Mouse (Mus musculus): ENCODE measurements around the gene 2310030G06Rik.

Gene 2310030G06Rik

DNA sequence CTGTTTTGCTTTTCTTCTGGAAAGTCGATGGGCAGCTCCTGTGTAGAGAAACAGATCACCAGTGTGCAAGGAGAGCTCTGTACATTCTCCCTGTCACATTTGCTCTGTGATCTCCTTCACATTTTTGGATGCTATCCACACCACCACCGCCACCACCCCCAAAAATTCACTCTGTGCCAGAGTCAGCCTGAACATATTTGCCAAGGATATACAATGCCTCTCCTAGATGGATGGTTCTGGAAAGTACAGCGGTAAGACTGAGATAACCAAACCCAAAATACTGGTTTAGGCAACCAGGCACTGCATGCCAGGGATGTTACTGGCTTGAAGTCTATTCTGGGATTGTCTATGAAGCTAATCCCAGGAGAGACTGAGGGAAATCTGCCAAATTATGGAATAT lies 4.1 kb downstream of the 2310030G06Rik start:
- DNase-seq: no peak

DNA sequence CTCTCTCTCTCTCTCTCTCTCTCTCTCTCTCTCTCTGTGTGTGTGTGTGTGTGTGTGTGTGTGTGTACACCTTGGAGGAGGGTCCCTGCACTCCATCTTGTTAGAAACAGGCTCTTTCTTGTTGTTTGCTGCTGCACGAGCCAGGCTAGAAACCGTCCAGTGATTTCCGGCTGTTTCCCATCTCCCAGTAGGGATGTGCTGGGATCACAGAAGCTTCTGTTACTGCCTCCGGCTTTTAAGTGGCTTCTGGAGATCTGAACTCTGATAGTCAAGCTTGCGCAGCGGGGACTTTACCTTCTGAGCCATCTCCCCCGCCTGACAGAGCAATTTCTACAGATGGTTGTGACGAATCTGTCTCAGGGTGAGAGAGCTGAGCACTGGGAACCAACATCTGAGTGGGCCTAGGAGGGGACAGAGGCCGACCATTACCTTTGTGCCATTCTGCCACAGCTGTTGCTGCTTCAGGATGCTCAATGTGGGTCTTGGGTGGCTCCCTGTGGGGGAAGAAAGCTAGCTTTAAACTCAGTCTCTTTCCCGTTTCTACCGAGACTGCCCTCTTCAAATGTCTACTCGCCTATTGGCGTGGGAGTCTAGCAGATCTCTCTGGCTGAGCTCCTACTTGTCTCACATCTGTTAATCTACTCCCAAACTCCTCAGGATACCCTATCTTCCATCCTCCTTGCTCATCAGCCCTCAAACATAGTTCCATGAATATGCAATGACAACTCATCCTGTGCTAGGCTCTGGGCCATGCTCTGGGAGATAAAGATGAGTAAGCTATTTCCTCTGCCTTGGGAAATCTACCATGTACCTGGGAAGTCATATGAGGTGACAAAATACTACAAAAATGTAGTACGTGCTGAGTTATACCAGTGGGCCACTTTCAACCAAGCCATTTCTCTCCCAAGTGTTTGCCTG lies 5.2 kb downstream of the 2310030G06Rik start:
- no peak for DNase-seq

DNA sequence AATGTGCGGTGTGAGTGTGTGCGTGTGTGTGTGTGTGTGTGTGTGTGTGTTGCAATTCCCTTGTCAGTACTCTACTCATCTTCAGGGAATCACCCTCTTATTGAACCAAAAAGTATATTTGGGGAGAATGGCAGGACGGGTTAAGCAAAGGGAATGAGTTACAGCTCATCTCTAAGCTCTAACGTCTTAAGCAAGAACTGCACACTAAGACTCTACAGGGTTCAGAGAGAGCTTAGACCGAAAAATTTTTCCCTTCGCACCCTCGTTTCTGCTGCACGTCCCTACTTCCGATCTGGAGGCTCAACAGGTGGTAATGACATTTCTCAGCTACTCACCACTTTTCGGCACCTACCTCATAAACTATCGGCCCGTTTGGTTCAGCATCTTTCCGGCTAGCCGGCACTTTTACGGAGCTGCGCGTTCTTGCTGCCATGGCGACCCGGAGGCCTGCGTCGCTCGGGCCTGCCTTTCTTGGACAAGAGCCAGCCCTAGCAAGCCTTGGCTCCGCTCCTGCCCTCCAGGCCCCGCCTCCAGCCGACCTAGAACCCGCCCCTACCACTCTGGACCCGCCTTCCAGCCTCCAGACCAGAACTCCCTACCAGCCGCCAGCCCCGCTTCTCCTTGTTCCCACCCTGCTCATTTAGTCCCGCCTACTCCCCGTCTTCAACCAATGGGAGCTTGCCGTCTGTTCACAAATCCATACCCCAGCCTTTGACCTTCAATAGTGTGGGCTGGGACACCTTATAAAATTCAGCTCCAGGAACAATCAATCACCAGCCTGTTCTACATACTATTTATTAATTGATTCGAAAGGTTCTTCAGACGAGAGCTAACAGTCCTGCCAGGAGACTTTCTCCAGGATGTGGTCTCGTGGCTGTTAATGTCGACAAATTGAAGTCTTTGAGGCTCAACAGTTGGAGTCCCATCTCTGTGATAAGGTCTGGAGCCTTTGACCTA lies 7.1 kb downstream of the 2310030G06Rik start, which contains the start of gene Dixdc1:
Gene Dixdc1 (minus strand): TSS at position 604 of the 957 bp plus-strand sequence.
- DNase-seq: peak; percentile 96 to 97

DNA sequence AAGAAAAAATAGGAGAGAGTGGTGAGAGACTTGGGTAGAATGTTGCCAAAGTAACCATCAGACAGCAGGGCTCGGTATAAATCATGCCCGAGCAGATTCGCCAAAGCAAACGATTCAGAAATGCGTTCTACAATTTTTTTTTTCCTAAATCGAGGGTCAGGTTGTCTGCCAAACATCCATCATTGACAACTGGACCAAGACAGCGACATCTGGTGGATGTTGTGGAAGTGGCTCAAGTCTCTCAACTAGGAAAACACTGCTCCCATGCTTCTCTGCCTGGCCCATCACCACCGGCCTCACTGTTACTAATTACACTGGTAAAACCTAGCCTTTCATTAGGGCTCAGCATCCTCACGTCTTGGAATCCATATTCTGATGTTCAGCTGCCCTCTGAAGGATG lies 11.3 kb downstream of the 2310030G06Rik start:
- DNase-seq: peak in 1 of 2 experiments; percentile 68

DNA sequence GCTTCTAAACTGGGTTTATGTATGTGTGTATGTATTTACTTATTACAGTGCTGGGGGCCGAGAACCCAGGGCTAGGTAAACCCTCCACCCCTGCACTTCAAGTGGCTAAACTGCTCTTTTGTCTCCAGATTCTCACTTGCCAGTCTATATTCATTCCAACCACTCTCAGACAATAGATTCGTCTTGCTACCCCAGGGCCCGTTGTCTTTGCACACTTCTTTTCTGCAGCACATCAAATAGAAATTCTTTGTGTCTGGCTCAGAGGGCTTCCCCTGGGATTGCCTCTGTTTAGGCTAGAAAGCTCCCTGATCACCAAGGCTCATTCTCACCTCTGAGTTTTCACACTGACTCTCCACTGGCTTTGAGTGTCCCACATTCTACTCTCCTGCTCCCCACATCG lies 13.8 kb downstream of the 2310030G06Rik start:
- DNase-seq: no peak

DNA sequence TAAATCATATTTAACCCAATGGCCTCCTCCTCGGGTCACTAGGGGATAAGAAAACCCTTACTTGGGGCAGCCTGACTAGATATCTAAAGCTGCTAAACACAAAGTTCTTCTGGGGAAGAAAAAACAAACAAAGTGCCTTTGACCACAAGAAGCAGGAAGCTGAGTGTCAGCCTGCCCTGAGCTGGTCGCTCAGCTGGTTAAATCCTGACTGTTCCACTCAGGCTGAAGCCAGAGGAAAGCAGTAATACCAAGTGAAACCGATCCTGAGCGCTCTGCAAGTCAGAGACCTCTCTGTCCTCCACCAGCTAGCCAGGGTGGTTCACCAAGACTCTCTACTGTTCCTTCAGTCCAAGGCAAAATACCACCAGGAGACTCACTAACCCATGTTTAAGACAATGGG lies 16.7 kb downstream of the 2310030G06Rik start:
- no peak for DNase-seq

DNA sequence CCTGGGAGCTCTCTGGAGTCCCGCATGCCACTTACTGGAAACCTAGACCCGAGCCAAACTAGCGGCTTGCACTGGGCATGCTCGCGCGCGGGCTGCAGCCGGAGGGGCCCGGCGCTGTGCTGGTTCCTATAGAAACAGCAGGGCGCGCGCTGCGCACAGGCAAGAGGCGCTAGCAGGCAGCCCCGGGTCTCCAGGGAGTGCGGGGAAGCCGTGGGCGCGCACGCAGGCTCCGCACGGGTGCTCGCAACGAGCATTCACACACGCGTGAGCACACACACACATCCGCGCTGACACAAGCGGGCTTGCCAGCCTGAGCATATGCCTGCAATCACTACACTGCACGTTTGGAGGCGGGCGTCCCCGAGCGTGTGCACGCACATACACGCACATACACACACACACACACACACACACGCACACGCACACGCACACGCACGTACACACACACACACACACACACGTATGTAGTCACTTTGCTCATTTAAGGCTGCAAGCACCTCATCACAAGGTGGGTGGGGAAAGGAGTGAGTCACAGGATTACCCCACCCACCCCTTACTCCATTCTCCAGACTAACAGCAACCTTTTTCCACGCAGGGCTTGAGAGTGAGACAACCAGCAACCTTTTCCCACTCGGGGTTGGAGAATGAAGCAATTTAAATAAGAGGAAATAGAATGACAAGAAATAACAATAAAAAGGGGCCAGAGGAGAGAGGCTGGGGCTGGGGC lies 18.2 kb downstream of the 2310030G06Rik start:
- DNase-seq: peak; percentile 77 to 86

DNA sequence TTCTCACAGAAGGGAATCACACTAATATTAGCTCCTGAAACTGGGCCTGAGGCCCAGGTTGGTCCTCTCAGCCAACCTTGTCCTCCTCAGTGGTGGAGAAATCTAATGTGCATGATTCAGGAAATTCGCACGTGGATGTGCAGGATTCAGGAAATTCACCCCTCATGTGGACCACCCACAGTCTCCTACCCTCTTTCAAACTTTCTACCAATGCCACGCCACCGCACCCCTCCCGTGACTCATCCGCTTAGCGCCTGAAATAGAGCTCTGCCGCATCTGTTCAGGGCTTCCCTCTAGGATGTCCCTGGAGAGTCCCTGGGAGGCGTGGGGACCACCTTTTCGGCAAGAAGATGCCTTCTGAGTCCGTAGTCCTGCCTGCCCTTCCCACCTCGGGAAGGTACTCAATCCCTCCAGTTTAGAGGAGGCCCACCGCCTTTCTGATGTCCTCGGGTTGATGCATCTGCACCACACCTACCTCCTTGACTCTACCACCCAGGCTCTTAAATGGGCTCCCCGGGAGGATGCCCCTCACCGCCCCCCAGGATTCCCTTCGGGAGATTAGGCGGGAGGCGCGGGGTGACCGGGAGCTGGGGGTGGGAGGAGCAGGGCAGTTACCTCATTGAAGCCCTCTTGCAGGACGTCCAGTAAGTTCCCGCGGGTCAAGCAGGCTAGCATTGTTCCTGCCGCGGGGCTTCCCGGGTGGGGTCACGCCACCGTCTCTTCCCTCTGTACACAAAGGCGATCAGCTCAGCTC lies 19.0 kb downstream of the 2310030G06Rik start:
- DNase-seq: no peak

DNA sequence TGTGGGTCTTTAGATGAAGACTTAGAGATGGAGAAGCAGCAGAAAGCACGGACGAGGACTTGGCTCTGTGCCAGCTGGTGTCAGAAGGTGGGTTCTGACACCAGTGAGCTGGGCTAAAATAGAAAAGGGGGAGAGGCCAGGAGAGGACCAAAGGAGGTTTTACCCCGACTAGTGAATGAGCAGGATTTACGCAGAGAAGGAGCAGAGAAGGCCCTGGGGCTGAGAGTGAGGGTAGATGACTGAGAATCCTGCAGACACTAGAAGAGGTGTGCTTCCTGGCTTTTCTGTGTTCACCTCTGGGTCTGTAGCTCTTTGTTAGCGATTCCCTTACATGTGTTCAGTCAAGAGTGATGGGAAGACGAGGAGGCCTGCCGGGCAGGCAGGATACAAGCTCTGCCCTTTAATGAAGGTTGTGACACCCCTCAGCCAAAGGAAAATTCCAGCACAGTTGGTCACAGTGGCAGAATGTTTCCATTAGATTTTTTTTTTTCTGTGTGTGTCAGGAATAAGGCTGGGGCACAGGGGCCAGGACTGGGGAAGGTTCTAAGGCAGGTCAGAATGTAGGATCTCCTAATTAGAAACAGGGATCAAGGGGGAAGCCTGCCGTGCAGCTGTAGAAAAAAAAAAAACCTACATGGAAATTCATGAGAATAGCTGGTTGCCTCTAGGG lies 20.3 kb downstream of the 2310030G06Rik start:
- no peak for DNase-seq

DNA sequence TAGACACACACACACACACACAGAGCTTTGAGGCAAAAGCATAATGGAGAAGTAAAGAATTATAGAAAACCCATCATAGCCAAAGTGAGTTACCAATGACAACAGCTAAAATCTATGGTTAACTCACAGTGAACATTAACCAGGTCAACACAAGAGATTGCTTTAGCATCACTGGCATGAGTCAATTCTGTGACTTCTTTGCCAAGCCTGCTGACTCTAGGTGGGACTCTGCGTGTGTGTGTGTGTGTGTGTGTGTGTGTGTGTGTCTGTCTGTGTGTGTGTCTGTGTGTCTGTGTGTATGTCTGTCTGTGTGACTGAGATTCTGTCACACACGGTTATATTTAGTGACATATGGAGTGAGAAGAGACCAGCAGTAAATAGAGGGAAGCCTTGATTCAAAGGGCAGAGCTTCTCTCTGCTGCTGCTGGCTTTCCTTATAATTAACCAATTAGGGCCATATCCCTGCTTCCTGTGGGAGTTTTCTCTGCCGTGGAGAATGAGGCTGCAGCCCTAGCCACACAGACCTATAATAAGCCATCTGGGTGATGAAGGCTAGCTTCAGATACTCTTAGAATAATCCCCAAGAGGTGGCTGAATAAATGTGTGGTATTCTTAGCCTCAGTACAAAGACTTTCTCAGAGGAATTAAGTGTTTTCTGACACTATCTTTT lies 21.5 kb downstream of the 2310030G06Rik start:
- DNase-seq: no peak

DNA sequence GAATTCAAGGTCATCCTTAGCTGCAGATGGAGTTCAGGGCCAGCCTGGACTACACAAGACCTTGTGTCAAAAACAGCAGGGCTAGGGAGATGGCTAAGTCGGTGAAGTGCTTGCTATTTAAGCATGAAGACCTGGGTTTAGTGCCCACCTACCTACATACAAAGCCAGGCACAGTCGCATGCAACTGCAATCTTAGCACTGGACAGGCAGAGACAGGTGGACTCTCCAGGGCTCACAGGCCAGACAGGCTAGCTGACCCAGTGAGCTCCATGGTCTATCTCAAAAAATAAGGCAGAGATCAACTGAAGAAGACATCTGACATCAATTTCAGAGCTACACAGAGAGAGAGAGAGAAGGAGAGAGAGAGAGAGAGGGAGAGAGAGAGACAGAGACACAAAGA lies 22.2 kb downstream of the 2310030G06Rik start:
- DNase-seq: no peak

DNA sequence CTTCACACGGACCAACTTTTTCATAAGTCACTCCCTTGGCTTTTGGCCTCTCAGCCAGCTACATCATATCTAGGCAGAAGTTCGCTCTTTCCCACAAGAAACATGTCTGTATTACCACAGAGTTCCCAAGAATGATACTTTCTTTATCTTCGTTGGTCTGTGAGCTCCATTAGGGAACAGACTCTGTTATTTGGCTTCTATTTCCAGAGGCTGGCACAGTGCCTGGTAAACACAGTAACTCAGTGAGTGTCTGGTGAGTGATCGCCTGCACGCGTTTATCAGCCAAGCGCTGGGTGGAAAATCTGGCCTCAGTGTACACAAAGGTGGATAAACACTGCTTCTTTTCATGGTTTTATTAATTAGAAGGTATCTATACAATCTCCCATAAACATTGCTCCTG lies 22.9 kb downstream of the 2310030G06Rik start:
- peak; percentile 74 to 85 for DNase-seq

DNA sequence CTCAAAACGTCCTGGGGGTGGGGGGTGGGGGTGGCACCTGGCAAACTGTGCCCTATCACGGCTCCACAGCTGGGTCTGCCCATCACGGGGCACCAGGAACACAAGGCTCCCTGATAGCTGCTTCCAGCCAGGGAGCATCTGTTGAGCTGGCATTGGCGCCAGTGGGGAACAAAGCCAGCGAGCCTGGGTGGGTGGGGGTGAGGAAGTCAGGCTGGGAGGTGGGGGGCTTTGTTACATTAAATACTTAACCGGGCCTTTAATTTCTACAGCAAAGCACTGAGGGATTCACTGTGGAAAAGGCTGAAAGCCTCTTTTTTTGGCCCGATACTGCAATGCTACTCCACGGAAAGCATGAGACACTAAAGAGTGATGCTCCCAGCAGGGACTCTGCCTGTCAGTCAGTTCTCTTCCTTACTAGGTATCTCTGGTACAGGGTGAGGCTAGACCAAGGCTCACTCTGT lies 23.9 kb downstream of the 2310030G06Rik start:
- peak in 1 of 2 experiments; percentile 34 for DNase-seq

DNA sequence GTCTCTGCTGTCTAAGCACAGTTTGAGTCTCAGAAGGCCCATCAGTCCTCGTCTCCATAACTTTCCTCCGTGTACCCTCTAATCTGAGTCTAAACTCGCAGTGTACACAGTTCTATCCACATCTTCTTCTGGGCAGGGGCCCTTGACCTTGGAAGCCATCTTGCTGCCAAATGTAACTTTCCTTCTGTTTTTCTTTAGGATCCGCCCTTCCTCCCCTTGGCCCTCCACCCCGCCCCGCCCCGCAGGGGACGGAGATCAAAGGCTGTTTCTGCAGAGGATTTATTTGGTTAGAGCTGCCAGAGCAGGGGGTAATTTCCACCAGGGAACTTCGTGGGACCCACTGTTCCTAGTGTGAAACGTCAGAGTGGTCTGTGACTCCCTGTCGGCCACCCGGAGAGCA lies 25.3 kb downstream of the 2310030G06Rik start:
- DNase-seq: peak in 1 of 2 experiments; percentile 40

DNA sequence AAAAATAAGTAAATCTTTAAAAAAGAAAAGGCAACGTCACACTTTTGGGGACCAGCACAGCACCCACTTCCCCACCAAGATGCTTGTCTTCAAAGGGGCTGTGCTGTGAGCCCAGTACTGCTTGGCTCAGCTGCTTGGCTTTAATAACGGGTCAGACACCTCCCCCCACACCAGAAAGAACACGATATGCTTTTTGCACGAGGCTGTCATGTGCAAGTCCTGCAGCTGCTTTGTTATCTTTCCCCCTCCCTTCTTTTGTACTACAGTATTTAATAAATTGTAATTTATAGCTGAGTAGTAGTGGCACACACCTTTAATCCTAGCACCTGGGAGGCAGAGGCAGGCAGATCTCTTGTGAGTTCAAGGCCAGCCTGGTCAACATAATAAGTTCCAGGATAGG lies 27.5 kb downstream of the 2310030G06Rik start:
- no peak for DNase-seq

DNA sequence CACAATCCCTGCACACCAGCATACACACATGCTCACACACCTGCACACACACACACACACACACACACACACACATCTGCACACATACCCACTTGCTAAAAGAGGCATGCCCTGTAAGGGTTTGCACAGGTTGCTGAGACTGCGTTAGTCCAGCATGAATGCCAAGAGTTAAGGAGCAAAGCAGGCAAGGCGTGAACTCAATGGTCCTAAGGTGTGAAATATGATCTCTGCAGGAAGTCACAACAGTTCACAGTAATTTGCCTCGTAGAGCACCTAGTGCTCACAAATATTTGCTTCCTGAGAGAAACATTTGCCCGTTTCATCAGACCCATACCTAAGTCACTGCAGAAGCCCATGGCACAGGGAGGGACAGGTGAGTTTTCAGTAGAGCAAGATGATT lies 32.1 kb downstream of the 2310030G06Rik start:
- no peak for DNase-seq

DNA sequence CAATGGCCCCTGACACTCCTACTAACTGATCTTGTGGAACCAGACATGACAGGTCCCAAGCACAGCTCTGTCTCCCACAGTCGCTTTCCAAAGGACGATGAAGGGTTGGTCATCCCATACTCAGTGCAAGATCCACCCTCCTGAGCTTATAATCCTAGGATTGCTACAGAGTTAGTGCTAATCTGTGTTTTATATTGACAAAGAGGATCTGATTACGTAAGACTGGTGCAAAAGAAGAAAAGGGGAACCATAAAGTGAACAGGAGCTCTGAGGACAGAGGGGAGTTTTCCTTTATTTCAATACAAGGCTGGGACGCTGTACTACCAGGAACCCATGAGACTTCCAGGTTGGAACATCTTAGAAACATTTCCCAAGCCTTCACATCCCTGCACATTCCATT lies 35.0 kb downstream of the 2310030G06Rik start:
- no peak for DNase-seq

DNA sequence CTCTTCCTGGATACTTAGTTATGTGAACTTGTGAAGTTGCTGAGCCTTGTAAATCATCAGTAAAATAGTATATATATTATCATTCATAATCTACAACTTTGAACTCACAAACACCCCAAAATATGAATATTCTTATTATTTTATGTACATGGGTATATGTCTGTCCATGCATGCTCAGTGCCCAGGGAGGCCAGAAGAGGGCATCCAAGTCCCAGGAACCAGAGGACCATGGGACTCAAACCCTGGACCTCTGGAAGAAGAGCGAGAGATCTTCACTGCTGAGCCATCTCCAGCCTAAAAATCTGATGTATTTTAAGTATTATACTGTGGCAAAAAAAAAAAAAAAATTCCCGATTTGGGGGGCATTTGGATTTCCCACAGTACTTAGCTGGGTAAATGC lies 37.2 kb downstream of the 2310030G06Rik start:
- DNase-seq: peak; percentile 38 to 49

DNA sequence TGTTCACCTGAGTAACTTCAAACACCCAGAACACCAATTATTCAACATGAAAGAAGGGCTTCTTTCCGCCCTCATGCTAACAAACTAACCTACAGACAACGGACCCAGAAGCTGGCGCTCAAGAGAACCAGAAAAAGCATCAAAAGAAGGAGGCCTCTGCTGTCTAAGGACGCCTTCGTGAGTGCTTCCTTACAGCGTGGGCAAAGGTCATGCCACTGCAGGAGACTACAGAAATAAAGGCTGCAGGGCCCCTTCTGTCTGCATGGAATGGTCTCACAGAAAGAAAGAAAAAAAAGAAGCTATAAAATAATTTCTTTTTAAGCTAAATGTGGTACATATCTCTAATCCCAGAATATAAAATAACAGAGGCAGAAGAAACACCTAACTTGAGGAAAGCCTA lies 41.4 kb downstream of the 2310030G06Rik start:
- no peak for DNase-seq

DNA sequence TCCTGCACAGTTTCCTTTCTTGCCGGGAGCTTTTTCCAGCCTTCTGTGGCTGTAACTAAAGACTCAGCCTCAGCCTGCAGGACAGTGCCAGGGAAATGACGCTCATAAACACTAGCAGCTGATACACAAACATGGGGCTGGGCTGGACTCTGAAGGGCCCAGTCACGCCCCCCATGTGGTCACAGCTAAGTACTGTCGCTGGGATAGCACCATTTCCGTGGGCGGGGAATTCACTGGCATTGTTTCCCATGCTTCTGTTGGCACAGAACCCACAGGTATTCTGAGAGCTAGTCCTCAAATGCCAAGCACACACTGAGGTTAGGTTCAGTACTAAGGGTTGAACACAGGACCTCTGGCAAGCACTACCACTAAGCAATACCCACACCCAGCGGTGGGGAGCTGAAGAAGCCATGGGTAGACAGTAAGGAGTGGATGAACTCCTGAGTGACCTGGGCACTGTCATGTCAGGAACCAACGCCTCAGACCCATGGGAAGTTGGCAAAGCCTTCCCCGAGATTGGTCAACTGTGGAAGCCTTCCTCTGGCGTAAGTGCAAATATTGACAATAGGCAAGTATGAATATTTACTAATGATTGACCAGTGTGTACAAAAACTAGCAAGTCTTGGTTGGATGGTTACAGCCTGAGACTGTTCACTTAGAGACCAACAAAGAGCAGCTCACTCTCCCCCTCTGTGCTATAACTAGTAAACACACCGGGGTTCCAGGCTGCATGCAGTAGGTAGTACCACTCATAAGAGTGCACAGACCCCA lies 45.2 kb downstream of the 2310030G06Rik start:
- peak; percentile 85 to 89 for DNase-seq

All from lung, postnatal 4 days (tissue).